Mouse (Mus musculus) mouse embryonic stem cell (cell line): ENCODE results near the gene Hltf.
"Not testable (repeated sequence)": the region's sequence is repeated elsewhere in the genome, so short reads cannot be mapped to it uniquely, and the experiment has no call there.

ENCODE experiments used
- in situ Hi-C, 2 experiments: fragments of 300-500 bp; cut with MboI; formaldehyde crosslinking; loops; 1 replicate in 1 of 2; 3 replicates in 1 of 2; pipeline ENCODE4 v1.14.3; 2019 to 2020; ENCODE audit warnings: low sequenced_read_pairs in 2 of 2, low pct_unique_long_range_greater_than_20kb in 1 of 2, mixed read lengths in 1 of 2; ENCODE audit not compliant: unreplicated experiment in 1 of 2

Hltf gene

DNA sequence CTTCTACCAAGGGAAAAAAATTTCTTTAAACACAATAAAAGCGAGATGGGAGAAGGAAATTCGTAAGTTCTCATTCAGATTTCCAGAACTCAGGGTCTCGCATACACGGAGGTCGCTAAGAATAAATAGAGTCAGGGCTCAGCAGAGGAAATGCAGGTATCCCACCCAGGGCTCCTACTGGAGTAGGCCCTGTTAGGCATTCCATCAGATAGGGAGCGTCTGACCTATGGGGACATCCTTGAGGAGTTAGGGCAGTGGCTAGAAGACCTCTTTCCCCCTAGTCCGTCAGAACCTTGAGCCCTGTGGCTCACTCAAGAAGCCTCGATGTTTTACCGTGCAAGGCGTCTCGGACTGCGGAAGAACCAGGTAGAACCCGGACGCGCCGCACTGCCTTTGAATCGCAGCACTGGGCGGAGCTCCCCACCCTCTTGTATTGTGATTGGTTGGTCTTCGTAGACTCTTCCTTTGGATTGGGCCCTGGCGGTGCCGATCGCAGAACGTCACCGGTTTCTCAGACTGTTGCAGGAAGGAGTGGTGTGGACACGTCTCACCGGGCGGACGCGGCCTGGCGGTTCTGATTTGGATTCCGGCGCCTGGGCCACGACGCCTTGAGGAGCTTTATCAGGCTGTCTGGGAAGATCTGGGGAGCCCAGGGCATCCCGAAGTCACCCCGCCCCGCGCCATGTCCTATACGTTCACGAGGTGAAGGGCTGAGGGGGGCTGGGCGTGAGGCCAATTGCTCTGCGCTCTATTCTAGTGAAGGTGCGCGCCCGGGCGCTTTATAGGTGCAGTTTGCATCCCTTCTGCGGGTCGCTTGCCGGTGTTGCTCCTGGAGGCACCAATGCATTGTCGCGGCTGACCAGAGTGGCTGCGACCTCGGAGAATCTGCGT is at the start of gene Hltf:
Gene Hltf, plus strand, starts transcription at position 506 of the 891 bp plus-strand sequence.
- in situ Hi-C loops = no loop called here

DNA sequence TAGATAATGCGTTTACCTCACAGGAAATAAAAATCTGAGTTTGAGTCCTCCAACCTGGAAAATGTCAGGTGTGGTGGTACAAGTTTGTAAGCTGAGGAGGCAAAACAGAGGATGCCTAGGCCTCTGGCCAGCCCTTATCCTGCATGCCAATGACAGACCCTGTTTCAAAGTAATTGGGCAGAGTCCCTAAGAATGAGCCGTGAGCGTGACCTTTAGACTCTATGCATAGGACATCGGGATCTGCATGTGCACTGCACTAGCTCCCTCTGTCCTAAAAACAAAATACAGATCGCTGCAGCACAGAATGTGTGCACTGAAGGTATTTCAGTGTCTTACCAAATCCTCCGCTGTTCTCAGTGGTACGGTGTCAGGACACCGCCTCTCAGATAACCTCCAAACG is 47.1 kb upstream of the Hltf start:
- in situ Hi-C loops = no loop called here

DNA sequence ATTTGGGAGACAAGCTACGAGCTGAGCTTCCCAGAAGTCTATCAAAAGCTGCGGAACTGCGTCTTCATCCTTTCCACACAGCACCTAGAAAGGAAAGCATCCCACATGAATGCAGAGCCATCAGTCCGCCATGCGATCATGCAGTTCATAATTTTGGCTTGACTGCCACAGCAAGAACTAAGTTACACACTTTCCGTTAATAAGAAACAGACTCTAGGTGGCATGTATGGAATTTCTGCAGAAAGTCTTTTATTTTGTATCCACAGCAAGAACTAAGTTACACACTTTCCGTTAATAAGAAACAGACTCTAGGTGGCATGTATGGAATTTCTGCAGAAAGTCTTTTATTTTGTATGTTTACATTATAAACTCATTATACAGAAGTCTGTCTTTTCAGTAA is 46.7 kb upstream of the Hltf start:
- in situ Hi-C loops = not testable (repeated sequence)

DNA sequence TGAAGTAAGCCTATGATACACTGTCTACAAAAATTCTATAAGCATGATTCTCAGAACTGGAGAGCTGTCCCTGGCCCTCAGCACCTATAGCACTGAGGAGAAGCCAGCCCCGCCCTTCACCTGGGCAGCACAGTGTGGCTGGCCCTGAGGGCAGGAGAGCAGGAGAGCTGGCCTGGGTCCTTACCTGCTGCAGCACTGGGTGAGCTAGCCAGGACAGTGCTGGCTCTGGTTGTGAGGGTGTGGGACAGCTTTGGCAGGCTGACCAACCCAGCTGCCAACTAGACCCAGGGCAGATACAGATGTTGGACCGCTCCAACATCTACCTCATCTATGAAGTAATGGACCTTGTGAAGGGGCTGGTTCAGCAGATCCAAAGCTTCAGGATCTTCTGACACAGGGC is 43.2 kb upstream of the Hltf start:
- in situ Hi-C loops = no loop called here

DNA sequence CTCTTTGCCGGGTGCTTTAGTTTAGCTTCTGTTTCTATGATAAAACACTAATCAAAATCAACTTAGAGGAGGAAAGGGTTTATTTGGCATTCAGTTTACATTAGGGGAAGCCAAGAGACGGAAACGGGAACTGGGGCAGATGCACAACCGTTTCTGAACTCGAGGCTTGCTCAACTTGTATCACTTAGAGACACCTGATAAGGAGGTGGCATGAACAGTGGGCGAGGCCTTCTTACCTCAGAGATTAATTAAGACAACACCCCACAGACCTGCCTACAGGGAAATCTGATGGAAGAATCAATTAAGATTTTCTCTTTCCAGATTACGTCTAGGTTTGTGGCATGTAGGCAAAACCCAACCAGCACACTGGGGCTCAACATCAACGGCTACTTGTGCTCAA is 39.5 kb upstream of the Hltf start:
- in situ Hi-C loops = no loop called here

DNA sequence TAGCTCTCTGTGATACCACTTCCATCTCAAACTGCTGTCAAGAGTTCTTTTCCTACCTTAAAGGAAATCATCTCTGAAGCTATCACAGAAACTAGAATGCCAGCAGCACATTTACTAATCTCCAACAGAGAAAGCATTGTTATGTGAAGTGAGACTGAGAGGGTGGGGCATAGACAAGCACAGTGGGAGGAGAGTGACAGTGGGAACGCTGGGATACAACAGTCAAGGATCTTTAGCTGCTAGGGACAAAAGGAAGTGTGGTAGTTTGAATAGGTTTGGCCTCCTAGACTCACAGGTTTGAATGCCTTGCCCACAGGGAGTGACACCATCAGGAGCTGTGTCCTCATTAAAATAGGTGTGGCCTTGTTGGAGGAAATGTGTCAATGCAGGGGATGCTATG is 33.8 kb upstream of the Hltf start:
- in situ Hi-C loops = no loop called here

DNA sequence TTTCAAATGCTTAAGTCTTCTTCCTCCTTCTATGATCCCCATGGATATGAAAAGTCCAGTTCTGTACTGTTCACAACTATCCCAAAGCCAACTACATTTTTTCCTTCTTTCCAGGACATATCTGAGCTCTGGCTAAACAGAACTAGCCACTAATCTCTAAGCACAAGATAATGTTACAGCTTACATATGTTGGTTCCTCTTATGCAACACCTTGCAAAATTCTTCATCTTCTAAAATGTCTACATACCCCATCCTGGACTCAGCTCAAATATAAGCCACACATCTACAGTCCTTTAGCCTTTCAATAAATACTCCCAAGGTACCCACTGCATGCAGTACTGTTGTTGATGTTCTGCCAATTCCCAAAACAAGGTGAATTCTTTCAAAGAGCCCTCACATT is 31.1 kb upstream of the Hltf start:
- in situ Hi-C loops = no loop called here

DNA sequence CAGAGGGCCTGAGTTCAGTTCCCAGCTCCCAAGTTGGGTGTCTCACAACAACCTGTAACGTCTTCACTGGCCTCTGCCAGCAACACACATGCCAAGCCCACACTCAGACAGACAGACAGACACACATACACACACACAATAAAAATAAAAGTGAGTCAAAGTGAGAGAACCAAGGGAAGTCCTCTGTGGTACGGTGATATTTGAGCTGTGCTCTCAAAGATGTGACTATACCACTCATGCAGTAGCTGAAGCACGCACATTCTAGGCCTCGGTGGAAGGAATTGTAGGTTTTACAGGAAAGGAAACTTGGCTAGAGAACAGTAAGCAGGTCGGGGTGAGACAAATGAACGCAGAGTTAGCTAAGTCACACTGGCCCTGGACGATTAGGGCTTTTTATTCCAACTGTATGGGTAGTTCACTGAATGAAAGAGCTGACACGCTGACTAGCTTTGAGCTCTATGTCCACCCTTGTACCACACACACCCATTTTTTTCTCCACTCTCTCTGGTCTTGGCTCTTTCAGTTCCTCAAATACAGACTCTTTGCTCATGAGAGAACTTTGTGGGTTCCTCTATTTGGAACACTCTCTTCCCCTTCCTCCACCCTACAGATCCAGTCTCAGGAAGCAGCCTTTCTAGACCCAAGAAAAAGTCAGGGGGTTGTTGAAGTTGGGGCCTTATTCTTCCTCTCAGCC is 30.5 kb upstream of the Hltf start:
- in situ Hi-C loops = no loop called here

DNA sequence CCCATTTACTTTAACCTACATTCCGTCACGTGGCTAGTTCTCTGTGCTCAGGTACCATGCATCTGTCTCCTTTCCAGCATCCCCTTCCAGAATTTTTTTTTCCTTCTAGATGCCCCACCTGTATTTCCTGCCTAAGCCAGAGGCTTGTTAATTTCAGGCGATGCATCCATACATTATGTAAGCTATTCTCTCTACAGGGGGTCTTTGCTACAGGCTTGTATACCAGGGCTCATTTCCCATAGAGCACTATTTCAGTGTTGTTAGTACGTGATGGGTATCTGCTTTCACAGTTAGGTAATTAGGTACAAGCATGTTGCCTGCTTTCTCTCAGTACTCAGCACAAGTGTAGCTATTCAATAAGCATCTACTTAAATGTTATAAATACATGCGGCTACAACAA is 29.8 kb upstream of the Hltf start:
- in situ Hi-C loops = no loop called here

DNA sequence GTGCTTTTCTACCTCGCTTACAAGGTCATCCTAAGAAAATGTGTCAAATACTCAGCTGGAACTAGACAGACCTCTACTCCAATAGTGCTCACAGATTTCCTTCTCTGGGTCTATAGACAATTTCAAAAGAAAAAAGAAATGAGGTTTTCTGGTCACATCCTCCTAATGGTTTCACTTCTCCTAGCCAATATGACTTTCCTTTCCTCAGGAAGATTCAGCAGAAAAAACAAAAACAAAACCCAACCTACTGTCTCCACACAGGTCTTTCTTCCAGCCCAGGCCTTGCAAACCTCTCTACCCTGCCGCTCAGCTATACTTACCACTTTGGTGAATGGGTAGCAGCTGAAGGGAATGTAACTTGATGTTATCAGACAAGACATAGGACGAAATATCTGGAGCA is 29.0 kb upstream of the Hltf start:
- in situ Hi-C loops = no loop called here

DNA sequence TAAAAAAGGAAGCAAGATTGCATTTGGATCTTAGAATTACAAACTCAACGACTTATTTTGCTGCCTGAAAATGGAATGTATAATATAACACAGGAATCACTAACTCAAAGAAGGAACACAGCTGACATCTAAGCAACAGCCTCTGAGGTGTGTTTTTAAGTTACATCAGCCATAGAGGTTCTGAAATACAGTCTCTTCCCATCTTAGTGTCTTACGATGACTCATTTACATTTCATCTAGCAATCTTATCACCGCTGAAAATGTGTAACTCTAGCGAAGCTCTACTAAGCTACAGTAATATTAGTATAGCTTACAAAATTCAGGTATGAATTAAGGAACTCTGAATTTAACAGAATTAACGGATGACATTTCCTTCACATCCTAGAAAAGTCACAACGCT is 26.8 kb upstream of the Hltf start:
- in situ Hi-C loops = no loop called here

DNA sequence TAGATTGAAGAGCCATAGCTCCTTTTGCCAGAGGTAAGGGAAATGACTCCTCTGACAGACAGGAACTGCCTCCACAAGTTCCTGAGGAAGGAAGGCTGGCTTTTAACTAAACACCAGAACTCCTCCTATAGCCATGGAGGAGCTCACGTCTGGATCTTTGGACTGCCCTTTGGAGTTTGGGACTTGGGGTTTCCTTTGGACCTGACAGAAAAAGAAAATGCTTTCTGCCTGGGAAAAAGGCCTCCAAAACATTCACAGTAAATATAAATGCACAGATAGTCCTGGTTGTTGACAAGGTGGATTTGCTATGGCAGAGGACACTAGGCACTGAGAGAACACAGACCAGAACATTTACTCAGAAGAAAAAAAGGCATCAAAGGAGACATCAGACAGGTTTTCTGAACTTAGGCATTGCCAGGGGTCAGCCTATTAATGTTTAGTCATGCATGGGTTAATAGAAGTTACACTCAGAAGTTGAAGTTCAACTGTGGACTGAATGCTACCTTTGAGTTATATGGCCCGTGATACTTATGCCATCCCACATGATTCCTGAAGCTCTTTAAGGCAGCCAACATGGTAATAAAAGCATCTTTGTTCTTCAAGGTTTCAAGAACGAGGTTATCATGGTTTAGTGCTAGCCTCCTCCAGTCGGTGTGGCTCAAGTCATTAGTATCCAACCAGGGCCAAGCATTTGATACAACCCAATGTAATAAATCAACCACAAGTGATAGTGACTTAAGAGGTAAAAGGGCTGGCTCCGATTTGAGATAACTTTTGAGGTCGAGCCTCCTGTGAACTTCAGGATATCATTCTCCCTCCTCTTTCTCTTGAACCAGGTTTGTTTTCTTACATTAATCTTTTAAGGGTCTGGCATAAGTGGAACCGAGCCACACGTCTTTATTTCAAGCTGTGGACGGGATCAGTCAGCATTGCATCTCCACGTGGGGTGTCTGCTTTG is 23.6 kb upstream of the Hltf start:
- in situ Hi-C loops = no loop called here

DNA sequence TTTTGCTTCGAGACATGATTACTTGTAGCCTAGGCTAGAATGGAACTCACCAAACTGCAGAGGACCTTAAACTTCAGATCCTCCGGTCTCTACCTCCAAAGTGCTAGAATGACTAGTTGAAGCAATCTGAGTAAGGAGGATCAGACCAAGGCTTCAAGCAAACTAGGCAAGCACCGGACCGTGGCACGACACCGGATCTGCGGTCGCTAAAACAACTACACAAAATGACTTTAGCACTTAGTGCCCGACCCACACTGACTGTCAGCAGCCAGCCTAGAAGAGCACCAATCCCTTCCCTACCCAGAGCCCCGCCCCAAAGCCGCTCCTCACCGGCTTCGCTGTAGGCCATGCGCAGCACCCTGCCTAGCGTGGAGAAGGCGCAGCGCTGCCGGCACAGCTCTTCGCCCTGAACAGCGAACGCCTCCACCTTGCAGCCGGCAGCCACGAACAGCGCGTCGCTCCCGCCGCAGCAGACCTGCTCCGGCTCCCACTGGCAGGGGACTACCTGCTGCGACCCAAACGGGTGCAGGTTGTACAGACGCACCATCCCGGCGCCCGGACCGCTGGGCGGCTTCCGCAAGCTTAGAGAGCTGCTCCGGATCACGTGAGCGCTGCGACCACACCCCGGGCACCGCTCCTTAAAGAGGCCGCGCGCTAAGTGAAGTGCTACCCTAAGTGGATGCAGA is 22.7 kb upstream of the Hltf start, which contains the start of gene Hps3:
Gene Hps3, minus strand, starts transcription at position 597 of the 686 bp plus-strand sequence.
- in situ Hi-C loops = no loop called here

DNA sequence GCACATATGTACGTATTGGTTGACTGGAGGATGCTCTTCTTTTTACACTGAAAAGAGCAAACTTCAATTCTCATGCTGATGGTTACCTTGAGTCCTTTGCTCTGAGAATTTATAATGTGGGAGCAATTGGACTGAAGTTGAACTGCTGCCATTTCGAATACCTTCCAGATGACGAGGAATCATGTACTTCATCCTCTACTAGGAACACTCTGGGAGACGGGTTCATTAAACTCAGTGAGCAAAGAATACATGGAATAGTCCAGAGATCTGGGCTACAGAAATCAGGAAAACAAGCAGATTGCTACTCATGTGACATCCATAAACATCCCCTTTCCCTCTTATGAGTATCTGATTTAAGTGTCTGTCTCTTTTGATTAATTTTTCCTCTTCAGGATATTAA is 21.5 kb upstream of the Hltf start:
- in situ Hi-C loops = no loop called here

DNA sequence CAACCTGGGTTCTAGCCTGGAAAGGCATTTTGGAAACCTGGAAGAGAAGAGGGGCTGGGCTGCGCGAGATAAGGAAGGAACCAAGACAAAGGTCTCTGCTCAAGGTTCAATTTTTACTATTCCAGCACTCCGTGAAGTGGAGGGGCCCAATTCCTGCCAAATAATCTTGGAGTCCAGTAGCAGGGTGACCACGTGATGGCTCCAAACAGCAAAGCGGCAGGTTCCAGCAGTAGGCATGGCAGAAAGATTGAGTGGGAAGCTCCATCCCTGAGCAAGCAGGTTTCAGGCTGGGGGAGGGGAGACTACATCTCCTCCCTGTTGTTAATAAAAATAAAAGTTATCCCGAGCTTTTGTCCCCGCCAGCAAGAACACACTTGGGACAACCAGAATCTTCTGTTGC is 16.1 kb upstream of the Hltf start:
- in situ Hi-C loops = not testable (repeated sequence)

DNA sequence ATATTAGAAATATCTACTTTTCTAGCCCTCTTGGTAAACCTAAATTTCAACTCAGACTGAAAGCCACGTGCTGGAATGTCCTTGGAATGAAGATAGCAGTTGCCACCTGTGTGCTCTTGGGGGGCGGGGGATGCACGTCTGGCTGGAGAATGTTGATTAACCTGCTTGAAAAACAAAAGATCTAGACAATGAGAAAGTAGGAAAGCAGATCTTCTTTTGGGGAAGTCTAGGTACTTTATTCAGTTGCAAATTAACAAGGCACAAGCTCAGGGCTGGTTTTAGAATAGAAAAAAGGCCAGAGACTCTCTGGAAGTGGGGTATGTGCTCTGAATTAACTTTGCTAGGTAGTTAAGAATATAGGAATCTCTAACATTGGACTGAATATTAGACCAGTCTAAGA is 12.9 kb upstream of the Hltf start:
- in situ Hi-C loops = not testable (repeated sequence)

DNA sequence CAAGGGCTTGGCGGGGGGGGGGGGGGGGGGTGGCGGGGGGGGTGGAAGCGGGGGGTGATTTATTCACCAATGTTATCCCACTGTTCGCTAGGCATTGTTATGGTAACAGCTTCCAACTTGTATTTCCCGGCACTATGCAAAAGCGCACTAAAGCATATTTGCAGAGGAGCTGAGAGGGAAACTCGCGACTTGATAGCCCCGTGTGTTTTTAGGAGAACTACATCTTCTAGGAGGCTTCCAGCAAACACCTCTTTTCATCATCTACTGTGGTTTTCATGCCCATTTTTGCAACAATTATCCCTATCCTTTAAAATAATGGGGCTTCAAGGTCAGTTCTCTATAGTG is 558 bp downstream of the Hltf start:
- in situ Hi-C loops = no loop called here
